Mouse (Mus musculus): ENCODE results near the gene Diablo. TPM values are rescaled to one million over a fixed set of nuclear protein-coding genes. Genes with fewer than 3 reads are reported as not detected.
A peak's percentile ranks its signal among the peaks of the same experiment; 100 is the strongest.

Gene Diablo
- total and polyA plus RNA-seq, 2 experiments from 2014 or later: 73.2 to 97.6 TPM

GRCm38 (mm10) chr5:123473817-123474216 lies 50.2 kb downstream of the Diablo start:
- Histone ChIP-seq H3K9me3 (ENCODE audit: low read length) (no peaks in the 10 kb centered on the region), H3K4me2 (ENCODE audit: low read depth) (no peak overlapping the region), H3K27ac (ENCODE audit: low read depth, low read length) (no peak overlapping the region), H3K9ac (no peak overlapping the region), H3K4me3 (ENCODE audit: low read depth, low read length) (no peak overlapping the region), H3K4me1 (ENCODE audit: insufficient read depth) (no peaks in the 10 kb centered on the region), H3K36me3 (ENCODE audit: insufficient read depth) (no peaks in the 10 kb centered on the region), H3K27me3 (ENCODE audit: insufficient read depth, low read length) (no peaks in the 10 kb centered on the region)
- ATAC-seq: peak; percentile 85
- no peak for TF ChIP-seq CTCF (IDR thresholded peaks at IDR 0.05; ENCODE audit: low read depth)
- DNase-seq: peak; percentile 45
- 45% methylated on average over 5 of the region's 5 CpGs for WGBS

GRCm38 (mm10) chr5:123470784-123471400 lies 53.1 kb downstream of the Diablo start:
- no peaks in the 10 kb centered on the region for H3K4me1 ChIP-seq (ENCODE audit: insufficient read depth)
- ATAC-seq: no peak
- no peak overlapping the region for H3K4me2 ChIP-seq (ENCODE audit: low read depth)
- no peaks in the 10 kb centered on the region for H3K36me3 ChIP-seq (ENCODE audit: insufficient read depth)
- H3K27ac ChIP-seq (ENCODE audit: low read depth, low read length): no peak overlapping the region
- H3K9ac ChIP-seq: no peak overlapping the region
- no peak overlapping the region for H3K4me3 ChIP-seq (ENCODE audit: low read depth, low read length)
- WGBS: 75% methylated on average over 10 of the region's 10 CpGs
- no peak for DNase-seq
- H3K9me3 ChIP-seq (ENCODE audit: low read length): no peaks in the 10 kb centered on the region
- no peak for TF ChIP-seq CTCF (IDR thresholded peaks at IDR 0.05; ENCODE audit: low read depth)
- H3K27me3 ChIP-seq (ENCODE audit: insufficient read depth, low read length): no peaks in the 10 kb centered on the region

GRCm38 (mm10) chr5:123464638-123465037 lies 59.3 kb downstream of the Diablo start:
- no peak overlapping the region for H3K9ac ChIP-seq
- H3K4me3 ChIP-seq (ENCODE audit: low read depth, low read length): no peak overlapping the region
- H3K27me3 ChIP-seq (ENCODE audit: insufficient read depth, low read length): no peaks in the 10 kb centered on the region
- no peaks in the 10 kb centered on the region for H3K36me3 ChIP-seq (ENCODE audit: insufficient read depth)
- ATAC-seq (no peak), DNase-seq (no peak)
- 90% methylated on average over 1 of the region's 1 CpGs for WGBS
- no peak overlapping the region for H3K4me2 ChIP-seq (ENCODE audit: low read depth)
- no peak for TF ChIP-seq CTCF (IDR thresholded peaks at IDR 0.05; ENCODE audit: low read depth)
- no peak overlapping the region for H3K27ac ChIP-seq (ENCODE audit: low read depth, low read length)
- no peaks in the 10 kb centered on the region for H3K4me1 ChIP-seq (ENCODE audit: insufficient read depth)
- no peaks in the 10 kb centered on the region for H3K9me3 ChIP-seq (ENCODE audit: low read length)

- H3K4me1 ChIP-seq (ENCODE audit: insufficient read depth): no peaks in the 10 kb centered on the region
- no peak overlapping the region for H3K4me2 ChIP-seq (ENCODE audit: low read depth)
- H3K4me3 ChIP-seq (ENCODE audit: low read depth, low read length): no peak overlapping the region
- no peaks in the 10 kb centered on the region for H3K27me3 ChIP-seq (ENCODE audit: insufficient read depth, low read length)
- 54% methylated on average over 5 of the region's 5 CpGs for WGBS
- no peak overlapping the region for H3K9ac ChIP-seq
- no peak for TF ChIP-seq CTCF (IDR thresholded peaks at IDR 0.05; ENCODE audit: low read depth)
- H3K36me3 ChIP-seq (ENCODE audit: insufficient read depth): peaks cover 8% of the 10 kb centered on the region
- ATAC-seq (no peak), DNase-seq (no peak)
- H3K9me3 ChIP-seq (ENCODE audit: low read length): no peaks in the 10 kb centered on the region
- no peak overlapping the region for H3K27ac ChIP-seq (ENCODE audit: low read depth, low read length)
Observed at GRCm38 (mm10) chr5:123461420-123461819, 62.6 kb downstream of the Diablo start.

Small RNA genes lying within 50 kb of the gene (microRNA-seq; reads per million reads assigned to microRNA genes)
- gene Mir7647: 0.98 to 1.5 reads per million in 2 experiments

Other genes starting within 250 kb of the Diablo start
- 47.9 and 56.0 TPM in 2 replicates for gene Bcl7a, start 180.3 kb downstream of the Diablo start, total RNA-seq (2014; rRNA removed)
- 37.2 and 38.3 TPM in 2 replicates for gene Bcl7a, start 180.3 kb downstream of the Diablo start, polyA plus RNA-seq (2015; fragmentation: Nextera tagmentation; extraction: Ambion mirVana)
- gene Mlxip, start 129.4 kb downstream of the Diablo start, total RNA-seq (2014; rRNA removed): 14.2 and 17.4 TPM in 2 replicates
- 8.4 and 13.3 TPM in 2 replicates for gene Mlxip, start 129.4 kb downstream of the Diablo start, polyA plus RNA-seq (2015; fragmentation: Nextera tagmentation; extraction: Ambion mirVana)
- gene Lrrc43, start 34.9 kb downstream of the Diablo start, total RNA-seq (2014; rRNA removed): 0.69 and 1.5 TPM in 2 replicates
- gene Lrrc43, start 34.9 kb downstream of the Diablo start, polyA plus RNA-seq (2015; fragmentation: Nextera tagmentation; extraction: Ambion mirVana): 0.62 and 1.3 TPM in 2 replicates
- gene Il31, start 34.7 kb downstream of the Diablo start, total RNA-seq (2014; rRNA removed): not detected in 2 replicates
- gene Il31, start 34.7 kb downstream of the Diablo start, polyA plus RNA-seq (2015; fragmentation: Nextera tagmentation; extraction: Ambion mirVana): not detected in 2 replicates
- 2.2 and 2.5 TPM in 2 replicates for gene B3gnt4, start 13.7 kb downstream of the Diablo start, total RNA-seq (2014; rRNA removed)
- 1.3 and 1.7 TPM in 2 replicates for gene B3gnt4, start 13.7 kb downstream of the Diablo start, polyA plus RNA-seq (2015; fragmentation: Nextera tagmentation; extraction: Ambion mirVana)
- 0.69 and 3.7 TPM in 2 replicates for gene Gm49027, start 1.3 kb upstream of the Diablo start, total RNA-seq (2014; rRNA removed)
- gene Gm49027, start 1.3 kb upstream of the Diablo start, polyA plus RNA-seq (2015; fragmentation: Nextera tagmentation; extraction: Ambion mirVana): 4.1 and 4.4 TPM in 2 replicates
- gene Vps33a, start 48.9 kb upstream of the Diablo start, total RNA-seq (2014; rRNA removed): 53.6 and 63.1 TPM in 2 replicates
- gene Vps33a, start 48.9 kb upstream of the Diablo start, polyA plus RNA-seq (2015; fragmentation: Nextera tagmentation; extraction: Ambion mirVana): 34.2 and 43.2 TPM in 2 replicates
- 89.8 and 102 TPM in 2 replicates for gene Clip1, start 160.4 kb upstream of the Diablo start, total RNA-seq (2014; rRNA removed)
- 52.2 and 73.1 TPM in 2 replicates for gene Clip1, start 160.4 kb upstream of the Diablo start, polyA plus RNA-seq (2015; fragmentation: Nextera tagmentation; extraction: Ambion mirVana)
- gene Zcchc8, start 196.9 kb upstream of the Diablo start, total RNA-seq (2014; rRNA removed): 25.8 and 32.1 TPM in 2 replicates
- 39.8 and 54.1 TPM in 2 replicates for gene Zcchc8, start 196.9 kb upstream of the Diablo start, polyA plus RNA-seq (2015; fragmentation: Nextera tagmentation; extraction: Ambion mirVana)
- gene Rsrc2, start 225.2 kb upstream of the Diablo start, total RNA-seq (2014; rRNA removed): 97.4 and 118 TPM in 2 replicates
- 122 and 126 TPM in 2 replicates for gene Rsrc2, start 225.2 kb upstream of the Diablo start, polyA plus RNA-seq (2015; fragmentation: Nextera tagmentation; extraction: Ambion mirVana)
- gene Kntc1, start 225.5 kb upstream of the Diablo start, total RNA-seq (2014; rRNA removed): 2.9 and 12.1 TPM in 2 replicates
- gene Kntc1, start 225.5 kb upstream of the Diablo start, polyA plus RNA-seq (2015; fragmentation: Nextera tagmentation; extraction: Ambion mirVana): 1.7 and 3.3 TPM in 2 replicates

Measured in forebrain, postnatal 0 days (tissue).